Mouse (Mus musculus) forebrain, embryonic 11.5 days (tissue): ENCODE measurements around the gene Plb1. TPM values are rescaled to one million over a fixed set of nuclear protein-coding genes. Genes with fewer than 3 reads are reported as not detected.

ENCODE experiments used
- ATAC-seq: fragments of 200-750 bp; cut with Nextera tagmentation; replicated peaks from 2 replicates; pipeline ENCODE4 v1.8.0; 2017; ENCODE audit warnings: moderate TSS enrichment; ENCODE audit not compliant: low FRiP score
- DNase-seq: peaks from one replicate; pipeline ENCODE4 v3.0.0-alpha.2; 2017; ENCODE audit warnings: low spot score
- H3K27ac ChIP-seq: fragments of 300-500 bp; sonication (generic); 2 replicates; pipeline ENCODE4 v1.5.1; 2014; ENCODE audit warnings: low read depth, low read length
- H3K27me3 ChIP-seq: fragments of 300-500 bp; sonication (generic); 2 replicates; pipeline ENCODE4 v1.6.1; 2014; ENCODE audit warnings: mild to moderate bottlenecking, low read length, mixed read lengths; ENCODE audit not compliant: control insufficient read depth, insufficient read depth
- H3K36me3 ChIP-seq: fragments of 300-500 bp; sonication (generic); 2 replicates; pipeline ENCODE4 v1.6.1; 2014; ENCODE audit warnings: mild to moderate bottlenecking, low read length, moderate library complexity, mixed read lengths; ENCODE audit not compliant: control insufficient read depth, insufficient read depth
- H3K4me1 ChIP-seq: fragments of 300-500 bp; sonication (generic); replicated peaks from 2 replicates; pipeline ENCODE4 v1.6.1; 2014; ENCODE audit warnings: low read length, mixed read lengths; ENCODE audit not compliant: control insufficient read depth, insufficient read depth
- H3K4me2 ChIP-seq: fragments of 300-500 bp; sonication (generic); 2 replicates; pipeline ENCODE4 v1.6.1; 2014; ENCODE audit warnings: low read depth, mild to moderate bottlenecking, low read length, moderate library complexity, mixed read lengths; ENCODE audit not compliant: severe bottlenecking
- H3K4me3 ChIP-seq: fragments of 300-500 bp; sonication (generic); 2 replicates; pipeline ENCODE4 v1.5.1; 2014; ENCODE audit warnings: low read depth, low read length
- H3K9ac ChIP-seq: fragments of 300-500 bp; sonication (generic); 2 replicates; pipeline ENCODE4 v1.6.1; 2014; ENCODE audit warnings: low read length
- H3K9me3 ChIP-seq: fragments of 300-500 bp; sonication (generic); 2 replicates; pipeline ENCODE4 v1.6.1; 2016; ENCODE audit warnings: low read length, mixed read lengths; ENCODE audit not compliant: control insufficient read depth
- WGBS: fragments of 180-500 bp; shearing (Covaris S2); extraction: QIAGEN DNeasy Blood & Tissue Kit; methylation state at CpG from one replicate; pipeline ENCODE4 v1.1.7; 2014; 5-methylcytosine and 5-hydroxymethylcytosine counted together
- polyA plus RNA-seq: library from polyadenylated mRNA; unstranded; fragments of >200 nt; fragmentation: Nextera tagmentation; extraction: Ambion mirVana; gene quantifications from 2 replicates; pipeline ENCODE4 v1.2.1, GENCODE M21; 2014

Plb1 gene
- polyA plus RNA-seq, 1 experiment from 2014 or later, result 0.24 TPM

GRCm38 (mm10) chr5:32412186-32412950 lies 179.9 kb downstream of the Plb1 start:
- no peaks in the 10 kb centered on the region for H3K36me3 ChIP-seq
- no peaks in the 10 kb centered on the region for H3K9me3 ChIP-seq
- ATAC-seq (no peak), DNase-seq (no peak)
- H3K4me3 ChIP-seq, result no peak overlapping the region
- no peaks in the 10 kb centered on the region for H3K27me3 ChIP-seq
- no peak overlapping the region for H3K27ac ChIP-seq
- H3K4me2 ChIP-seq, result no peak overlapping the region
- 21% methylated on average over 1 of the region's 1 CpGs for WGBS
- H3K9ac ChIP-seq, result no peak overlapping the region
- no peaks in the 10 kb centered on the region for H3K4me1 ChIP-seq

GRCm38 (mm10) chr5:32413083-32413482 lies 180.6 kb downstream of the Plb1 start:
- ATAC-seq (no peak), DNase-seq (no peak)
- WGBS, result 77% methylated on average over 2 of the region's 2 CpGs
- H3K9me3 ChIP-seq, result no peaks in the 10 kb centered on the region
- H3K27me3 ChIP-seq, result no peaks in the 10 kb centered on the region
- H3K4me2 ChIP-seq, result no peak overlapping the region
- no peaks in the 10 kb centered on the region for H3K36me3 ChIP-seq
- H3K4me3 ChIP-seq, result no peak overlapping the region
- H3K4me1 ChIP-seq, result no peaks in the 10 kb centered on the region
- no peak overlapping the region for H3K9ac ChIP-seq
- no peak overlapping the region for H3K27ac ChIP-seq

GRCm38 (mm10) chr5:32413569-32413968 lies 181.1 kb downstream of the Plb1 start:
- ATAC-seq (no peak), DNase-seq (no peak)
- Histone ChIP-seq H3K27ac (no peak overlapping the region), H3K9me3 (no peaks in the 10 kb centered on the region), H3K4me3 (no peak overlapping the region), H3K4me1 (no peaks in the 10 kb centered on the region), H3K9ac (no peak overlapping the region), H3K27me3 (no peaks in the 10 kb centered on the region), H3K36me3 (no peaks in the 10 kb centered on the region), H3K4me2 (no peak overlapping the region)
- 75% methylated on average over 2 of the region's 2 CpGs for WGBS

GRCm38 (mm10) chr5:32414461-32414985 lies 182.0 kb downstream of the Plb1 start:
- ATAC-seq, result no peak
- Histone ChIP-seq H3K9ac (no peak overlapping the region), H3K9me3 (no peaks in the 10 kb centered on the region), H3K27me3 (no peaks in the 10 kb centered on the region), H3K4me3 (no peak overlapping the region), H3K4me2 (no peak overlapping the region), H3K4me1 (no peaks in the 10 kb centered on the region), H3K27ac (no peak overlapping the region), H3K36me3 (no peaks in the 10 kb centered on the region)
- 90% methylated on average over 5 of the region's 5 CpGs for WGBS
- DNase-seq, result no peak

- 89% methylated on average over 6 of the region's 6 CpGs for WGBS
- no peak overlapping the region for H3K27ac ChIP-seq
- no peak for ATAC-seq
These were observed 183.0 kb downstream of the Plb1 start for GRCm38 (mm10) chr5:32415554-32415953.

More at GRCm38 (mm10) chr5:32415554-32415953, 183.0 kb downstream of the Plb1 start:
- no peak overlapping the region for H3K9ac ChIP-seq
- no peaks in the 10 kb centered on the region for H3K4me1 ChIP-seq
- H3K4me2 ChIP-seq, result no peak overlapping the region
- no peak for DNase-seq
- H3K36me3 ChIP-seq, result no peaks in the 10 kb centered on the region
- no peaks in the 10 kb centered on the region for H3K27me3 ChIP-seq
- H3K4me3 ChIP-seq, result no peak overlapping the region
- H3K9me3 ChIP-seq, result no peaks in the 10 kb centered on the region

Other genes starting within 250 kb of the Plb1 start
- 0.68 and 1.1 TPM in 2 replicates for gene Fosl2, start 96.9 kb upstream of the Plb1 start, polyA plus RNA-seq
- 204 and 220 TPM in 2 replicates for gene Ppp1cb, start 226.1 kb downstream of the Plb1 start, polyA plus RNA-seq